Mouse (Mus musculus) CD4-positive helper T cell, adult 2 months (primary cell): Measurements from ENCODE around the gene Ankrd23.

Experiments used
- DNase-seq: peaks from one replicate; pipeline ENCODE4 v3.0.0-alpha.2; 2012; ENCODE audit warnings: low read depth, missing footprints, low spot score

Ankrd23 gene

GRCm38 (mm10) chr1:36522210-36522609 is 14.5 kb downstream of the Ankrd23 start:
- DNase-seq, result no peak

- DNase-seq, result no peak
These were observed 17.1 kb downstream of the Ankrd23 start for GRCm38 (mm10) chr1:36519626-36520025.

GRCm38 (mm10) chr1:36518259-36518658 is 18.4 kb downstream of the Ankrd23 start:
- no peak for DNase-seq

DNA sequence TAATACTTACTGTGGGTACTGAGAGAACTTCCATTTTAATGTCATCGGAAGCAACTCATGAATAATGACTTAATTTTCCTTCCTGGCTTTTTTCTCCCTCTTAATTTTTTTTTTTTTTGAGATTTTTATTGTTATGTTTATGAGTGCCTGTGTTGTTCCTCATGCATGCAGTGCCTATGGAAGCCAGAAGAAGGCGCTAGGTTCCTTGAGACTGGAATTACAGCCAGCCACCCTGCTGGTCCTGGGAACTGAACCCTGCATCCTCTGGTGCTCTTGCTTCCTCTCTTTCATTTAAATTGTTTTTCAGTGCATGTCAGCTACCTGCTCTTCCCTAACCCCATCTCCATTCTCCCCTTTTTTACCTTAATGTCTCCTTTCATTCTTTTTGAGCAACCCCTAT is 23.0 kb downstream of the Ankrd23 start:
- DNase-seq, result no peak

- no peak for DNase-seq
These were observed 23.4 kb downstream of the Ankrd23 start for GRCm38 (mm10) chr1:36513310-36513709.

DNA sequence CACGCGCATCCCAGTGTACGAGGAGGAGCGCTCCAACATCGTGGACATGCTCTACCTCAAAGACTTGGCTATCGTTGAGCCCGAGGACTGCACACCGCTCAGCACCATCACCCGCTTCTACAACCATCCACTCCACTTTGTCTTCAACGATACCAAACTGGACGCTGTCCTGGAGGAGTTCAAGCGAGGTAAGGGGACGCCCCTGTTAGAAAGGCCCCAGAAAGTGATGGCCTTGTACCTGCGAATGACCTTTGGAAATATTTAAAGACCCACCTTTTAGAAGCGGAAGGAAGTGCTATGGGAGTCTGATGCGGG is 23.8 kb downstream of the Ankrd23 start:
- no peak for DNase-seq

DNA sequence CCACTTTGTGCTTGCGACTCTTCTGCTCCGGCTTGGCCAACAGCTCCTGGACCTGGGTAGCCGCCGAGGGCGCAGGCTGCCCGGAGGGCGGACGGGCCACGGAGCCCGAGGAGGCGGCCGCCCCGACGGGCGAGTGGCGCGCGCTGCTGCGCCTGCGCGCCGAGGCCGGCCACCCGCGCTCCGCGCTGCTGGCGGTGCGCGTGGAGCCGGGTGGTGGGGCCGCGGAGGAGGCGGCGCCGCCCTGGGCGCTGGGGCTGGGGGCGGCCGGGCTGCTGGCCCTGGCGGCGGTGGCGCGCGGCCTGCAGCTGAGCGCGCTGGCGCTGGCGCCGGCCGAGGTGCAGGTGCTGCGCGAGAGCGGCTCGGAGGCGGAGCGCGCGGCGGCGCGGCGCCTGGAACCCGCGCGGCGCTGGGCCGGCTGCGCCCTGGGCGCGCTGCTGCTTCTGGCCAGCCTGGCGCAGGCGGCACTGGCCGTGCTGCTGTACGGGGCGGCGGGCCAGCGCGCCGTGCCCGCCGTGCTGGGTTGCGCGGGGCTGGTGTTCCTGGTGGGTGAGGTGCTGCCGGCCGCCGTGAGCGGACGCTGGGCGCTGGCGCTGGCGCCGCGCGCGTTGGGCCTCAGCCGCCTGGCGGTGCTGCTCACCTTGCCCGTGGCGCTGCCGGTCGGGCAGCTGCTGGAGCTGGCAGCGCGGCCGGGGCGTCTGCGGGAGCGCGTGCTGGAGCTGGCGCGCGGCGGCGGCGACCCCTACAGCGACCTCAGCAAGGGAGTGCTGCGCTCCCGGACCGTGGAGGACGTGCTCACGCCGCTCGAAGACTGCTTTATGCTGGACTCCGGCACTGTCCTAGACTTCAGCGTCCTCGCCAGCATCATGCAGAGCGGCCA is 24.4 kb downstream of the Ankrd23 start:
- DNase-seq, result peak; percentile 66

- DNase-seq, result peak; percentile 98
These were observed 25.2 kb downstream of the Ankrd23 start, which contains the start of gene Cnnm3 for GRCm38 (mm10) chr1:36511289-36512021. Gene Cnnm3, plus strand, starts transcription at chr1:36511867.

DNA sequence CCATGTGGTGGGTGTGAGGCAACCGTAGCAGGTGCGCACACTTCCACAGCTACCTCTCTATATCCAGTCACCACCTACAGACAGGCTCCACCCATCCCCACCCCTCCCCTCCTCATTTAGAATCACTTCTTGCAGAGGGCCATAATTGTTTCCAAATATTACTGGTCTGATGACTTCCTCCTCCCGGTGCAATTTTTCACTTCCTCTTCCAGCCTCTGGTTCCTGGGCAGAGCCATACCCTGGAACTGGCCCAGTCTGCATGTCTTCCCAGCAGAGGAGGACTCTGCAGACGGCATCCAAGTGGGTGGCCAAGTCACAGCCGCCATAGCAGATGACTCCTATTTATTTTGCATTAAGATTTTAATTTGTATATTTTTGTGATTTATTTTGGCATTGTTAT is 28.4 kb downstream of the Ankrd23 start:
- DNase-seq, result no peak

- peak; percentile 75 for DNase-seq
These were observed 35.4 kb downstream of the Ankrd23 start for GRCm38 (mm10) chr1:36501261-36501660.

DNA sequence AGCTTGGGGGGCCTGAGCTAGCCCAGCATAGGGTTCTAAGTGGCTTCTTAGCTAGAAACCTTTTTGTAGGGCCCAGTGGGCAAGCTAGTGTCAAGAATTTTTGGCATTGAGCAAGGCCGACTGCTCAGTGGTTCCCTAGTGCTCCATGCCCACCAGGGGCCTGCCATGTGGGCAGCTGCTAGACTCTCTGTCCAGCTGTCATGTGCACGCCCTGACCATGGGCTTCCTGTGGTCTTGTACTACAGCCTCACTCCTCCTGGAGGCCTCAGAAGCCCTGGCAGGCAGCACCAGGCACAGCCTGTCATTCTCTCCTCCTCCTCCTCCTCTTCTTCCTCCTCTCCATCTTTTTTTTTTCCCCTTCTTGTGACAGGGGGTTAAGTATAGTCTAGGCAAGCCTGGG is 39.4 kb downstream of the Ankrd23 start:
- no peak for DNase-seq

DNA sequence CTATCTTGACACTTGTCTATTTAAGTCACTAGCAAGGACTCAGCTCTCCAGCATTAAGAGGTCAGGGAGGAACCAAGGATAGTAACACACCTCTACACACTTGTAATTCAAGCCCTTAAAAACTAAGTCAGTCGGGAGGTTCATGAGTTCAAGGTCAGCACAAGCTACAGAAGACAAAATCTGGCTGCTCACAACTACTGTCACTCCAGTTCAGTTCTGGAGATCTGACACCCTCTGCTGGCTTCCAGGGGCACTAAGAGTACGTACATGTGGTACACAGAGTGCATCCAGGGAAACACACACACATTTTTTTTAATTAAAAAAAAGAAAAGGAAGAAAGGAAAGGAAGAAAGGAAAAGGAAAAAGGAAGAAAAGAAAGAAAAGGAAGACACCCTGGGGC is 40.0 kb downstream of the Ankrd23 start:
- no peak for DNase-seq

- no peak for DNase-seq
These were observed 43.4 kb downstream of the Ankrd23 start for GRCm38 (mm10) chr1:36493299-36493698.

DNA sequence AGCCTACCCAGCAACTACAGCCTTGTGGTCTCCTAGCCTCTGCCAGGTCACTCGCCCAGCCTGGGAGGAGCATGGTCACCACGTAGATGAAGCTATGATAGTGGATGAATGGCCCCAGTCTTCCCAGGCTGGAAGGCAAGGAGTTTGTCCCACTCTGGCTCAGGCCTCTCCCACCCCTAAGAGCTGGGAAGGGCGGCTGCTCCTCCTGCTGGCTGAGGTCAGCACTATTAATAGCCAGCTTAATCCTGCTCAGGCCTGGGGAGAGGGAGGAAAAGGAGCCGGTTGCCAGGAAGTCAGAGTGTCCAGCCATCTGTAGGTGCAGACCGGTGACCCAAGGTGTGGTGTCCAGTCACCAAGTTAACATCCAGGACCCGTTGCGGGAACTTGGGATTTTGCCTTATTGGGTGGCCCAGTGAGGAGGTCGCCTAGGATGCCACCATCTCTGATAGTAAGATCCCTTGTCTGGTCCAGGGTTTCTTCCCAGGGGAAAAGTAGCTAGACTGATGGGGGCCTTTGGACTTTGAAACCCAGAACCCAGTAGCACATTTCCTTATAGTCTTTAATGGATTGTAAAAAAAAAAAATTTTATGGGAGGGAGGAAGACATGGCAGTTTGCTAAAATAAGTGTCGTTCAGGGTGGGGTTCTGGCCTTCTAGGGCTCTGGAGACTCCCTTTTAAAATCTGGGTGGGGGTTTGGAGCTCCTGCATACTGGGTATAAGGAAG is 44.1 kb downstream of the Ankrd23 start:
- no peak for DNase-seq

DNA sequence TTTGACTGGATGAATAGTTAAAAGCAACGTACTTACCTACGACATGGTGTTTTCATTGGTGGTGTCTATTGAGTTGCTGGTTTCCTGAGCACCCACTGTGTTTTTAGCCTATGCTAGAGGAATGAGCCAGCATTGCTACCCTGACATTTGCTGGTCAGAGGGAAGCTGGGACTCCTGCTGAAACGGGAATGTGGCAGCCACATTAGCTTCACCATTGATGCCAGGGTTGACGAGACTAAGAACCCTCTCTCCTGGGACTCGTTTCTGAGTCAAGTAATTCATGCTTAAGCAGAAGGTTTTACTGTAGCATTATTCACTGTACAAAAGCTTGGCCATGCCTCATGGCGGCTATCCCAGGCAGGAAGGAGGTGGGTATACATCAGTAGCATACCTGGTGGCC is 47.0 kb downstream of the Ankrd23 start:
- no peak for DNase-seq

DNA sequence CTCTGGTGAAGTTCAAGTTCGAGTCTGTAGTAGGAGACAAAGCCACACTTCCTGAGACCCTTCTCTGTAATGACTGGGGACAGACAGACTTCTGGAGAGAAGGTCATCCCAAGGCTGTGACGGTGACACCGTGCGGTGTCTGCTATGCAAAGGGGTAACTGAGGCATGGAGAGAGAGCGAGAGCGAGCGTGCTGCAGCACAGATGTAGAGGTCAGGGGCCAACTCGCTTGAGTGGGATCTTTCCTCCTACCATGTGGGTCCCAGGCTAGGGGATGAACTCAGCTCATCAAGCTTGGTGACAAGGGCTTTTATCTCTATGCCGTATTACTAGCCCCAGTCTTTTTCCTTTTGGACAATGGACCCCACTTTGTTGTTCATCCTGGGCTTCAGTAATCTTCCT is 49.6 kb downstream of the Ankrd23 start:
- DNase-seq, result no peak

GRCm38 (mm10) chr1:36485080-36485479 is 51.6 kb downstream of the Ankrd23 start:
- DNase-seq, result no peak

DNA sequence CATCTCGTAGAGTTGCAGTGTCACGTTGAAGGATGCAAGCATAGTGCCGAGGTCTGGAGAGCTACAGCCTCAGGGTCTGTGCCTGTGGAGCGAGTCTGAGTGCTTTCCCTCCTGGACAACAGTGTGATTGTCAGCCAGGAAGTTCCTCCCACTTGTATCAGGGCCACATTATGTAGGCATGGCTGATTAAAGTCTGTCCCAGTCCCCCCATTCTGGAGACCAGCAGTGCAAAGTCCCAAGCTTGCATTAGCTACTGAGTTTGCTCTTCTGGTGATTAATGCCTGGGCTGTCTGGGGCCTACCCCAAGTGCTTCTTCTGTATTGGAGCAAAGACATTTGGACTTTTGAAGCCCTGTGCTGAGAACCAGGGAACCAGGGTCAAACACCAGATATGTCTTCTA is 52.9 kb downstream of the Ankrd23 start:
- DNase-seq, result no peak
